ENCODE assay signal across 11 mouse cellular contexts in the genomic region with DNA sequence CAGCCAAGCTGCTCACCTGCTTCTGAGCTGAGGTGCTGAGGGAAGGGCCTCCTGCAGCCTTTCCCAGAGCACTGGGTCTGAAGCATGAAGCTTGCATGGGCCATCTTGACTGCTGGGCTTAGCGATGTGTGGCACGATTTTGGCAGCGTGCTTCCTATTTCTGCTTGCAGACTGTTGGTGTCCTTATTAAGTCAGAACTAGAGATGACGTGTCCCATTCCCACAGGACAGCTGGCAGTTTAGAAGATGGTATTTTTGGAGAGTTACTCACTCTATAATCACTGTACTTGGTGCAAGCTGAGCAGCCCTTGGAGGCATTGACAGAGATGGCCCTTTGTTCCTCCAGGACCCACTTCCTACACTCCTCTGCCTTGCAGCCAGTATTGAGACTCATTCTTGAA.
A peak's percentile ranks its signal among the peaks of the same experiment; 100 is the strongest.
DNase-seq lines count a peak whose midpoint lies in the region; ATAC-seq and TF ChIP-seq lines count a peak whose summit lies in the region.
"Had no signal": no experiment of that assay in that cellular context is flagged by ENCODE, and none has a peak within 500 bp of the region (broad histone marks: within the 10 kb centered on the region; RNA-seq: fewer than 3 reads in every experiment).

No protein-coding gene starts in this region.

- no peak for TF ChIP-seq EP300 in heart, postnatal 0 days (IDR thresholded peaks at IDR 0.05; ENCODE audit: low read depth)

- H3K4me3 ChIP-seq in heart, postnatal 0 days (ENCODE audit: low read depth, low read length): no peak overlapping the region
- no peak overlapping the region for H3K4me3 ChIP-seq in heart, embryonic 10.5 days
- no peak overlapping the region for H3K4me3 ChIP-seq in neural tube, embryonic 15.5 days (replicated peaks)
- H3K4me3 ChIP-seq: forebrain, embryonic 12.5 days; liver, embryonic 13.5 days; neural tube, embryonic 12.5 days had no signal

- DNase-seq in heart, postnatal 0 days (ENCODE audit: low spot score): peak; percentile 18
- no peak for DNase-seq in heart, embryonic 10.5 days (ENCODE audit: low spot score)
- peak; percentile 28 to 47 for DNase-seq in cerebellum, postnatal 36 days
- peak; percentile 35 to 50 for DNase-seq in layer of hippocampus, postnatal 36 days
- DNase-seq in right cerebral cortex, postnatal 36 days (ENCODE audit: low spot score in 2 of 2): peak; percentile 79 to 92
- no peak for DNase-seq in embryo, embryonic 11 days
- DNase-seq in adrenal gland, postnatal 10 days: no peak
- DNase-seq: liver, embryonic 13.5 days had no signal

- H3K27me3 ChIP-seq in heart, postnatal 0 days (ENCODE audit: control insufficient read depth, insufficient read depth, low read length): no peaks in the 10 kb centered on the region
- no peaks in the 10 kb centered on the region for H3K27me3 ChIP-seq in heart, embryonic 10.5 days (ENCODE audit: insufficient read depth, poor library complexity, severe bottlenecking)
- no peaks in the 10 kb centered on the region for H3K27me3 ChIP-seq in neural tube, embryonic 15.5 days (replicated peaks)
- H3K27me3 ChIP-seq: forebrain, embryonic 12.5 days; liver, embryonic 13.5 days; neural tube, embryonic 12.5 days had no signal

- no peaks in the 10 kb centered on the region for H3K4me1 ChIP-seq in heart, postnatal 0 days (ENCODE audit: control insufficient read depth, insufficient read depth)
- no peaks in the 10 kb centered on the region for H3K4me1 ChIP-seq in heart, embryonic 10.5 days
- no peaks in the 10 kb centered on the region for H3K4me1 ChIP-seq in neural tube, embryonic 15.5 days
- H3K4me1 ChIP-seq: forebrain, embryonic 12.5 days; liver, embryonic 13.5 days; neural tube, embryonic 12.5 days had no signal

- peak; percentile 14; the same call in 1 of the 2 replicates for ATAC-seq in heart, postnatal 0 days (ENCODE audit: insufficient read depth, low read depth)
- ATAC-seq in neural tube, embryonic 15.5 days (ENCODE audit: low FRiP score): no peak

- no peak overlapping the region for H3K27ac ChIP-seq in heart, postnatal 0 days (ENCODE audit: low read depth)
- H3K27ac ChIP-seq in heart, embryonic 10.5 days: no peak overlapping the region
- H3K27ac ChIP-seq in neural tube, embryonic 15.5 days (replicated peaks): no peak overlapping the region
- H3K27ac ChIP-seq: forebrain, embryonic 12.5 days; liver, embryonic 13.5 days; neural tube, embryonic 12.5 days had no signal

- no peaks in the 10 kb centered on the region for H3K36me3 ChIP-seq in heart, postnatal 0 days (replicated peaks; ENCODE audit: control insufficient read depth, insufficient read depth, low read length)
- H3K36me3 ChIP-seq in heart, embryonic 10.5 days: no peaks in the 10 kb centered on the region
- no peaks in the 10 kb centered on the region for H3K36me3 ChIP-seq in neural tube, embryonic 15.5 days
- H3K36me3 ChIP-seq: forebrain, embryonic 12.5 days; liver, embryonic 13.5 days; neural tube, embryonic 12.5 days had no signal

- H3K4me2 ChIP-seq in heart, postnatal 0 days (ENCODE audit: low read depth, low read length): no peak overlapping the region
- no peak overlapping the region for H3K4me2 ChIP-seq in neural tube, embryonic 15.5 days
- H3K4me2 ChIP-seq: forebrain, embryonic 12.5 days; liver, embryonic 13.5 days; neural tube, embryonic 12.5 days had no signal

- TF ChIP-seq CTCF in heart, postnatal 0 days (IDR thresholded peaks at IDR 0.05; ENCODE audit: low read depth): no peak

- no peaks in the 10 kb centered on the region for H3K9me3 ChIP-seq in heart, postnatal 0 days (replicated peaks; ENCODE audit: control insufficient read depth, low read length)
- H3K9me3 ChIP-seq in heart, embryonic 10.5 days: no peaks in the 10 kb centered on the region
- H3K9me3 ChIP-seq in neural tube, embryonic 15.5 days (replicated peaks): no peaks in the 10 kb centered on the region
- H3K9me3 ChIP-seq: forebrain, embryonic 12.5 days; liver, embryonic 13.5 days; neural tube, embryonic 12.5 days had no signal

- H3K9ac ChIP-seq in heart, postnatal 0 days (replicated peaks; ENCODE audit: low read depth, low read length): no peak overlapping the region
- no peak overlapping the region for H3K9ac ChIP-seq in neural tube, embryonic 15.5 days (replicated peaks)
- H3K9ac ChIP-seq: forebrain, embryonic 12.5 days; liver, embryonic 13.5 days; neural tube, embryonic 12.5 days had no signal

- WGBS in heart, postnatal 0 days: 66% methylated on average over 4 of the region's 4 CpGs
- WGBS in heart, embryonic 10.5 days: 82% methylated on average over 4 of the region's 4 CpGs
- WGBS in neural tube, embryonic 15.5 days: 88% methylated on average over 4 of the region's 4 CpGs

Comparison
In these comparisons a context has a peak if more than half of its experiments do, and no peak if none do; other contexts are left out.
1. DNase-seq: peak in heart, postnatal 0 days (single experiment), cerebellum, postnatal 36 days (2 of 2), layer of hippocampus, postnatal 36 days (2 of 2) and right cerebral cortex, postnatal 36 days (2 of 2); none in heart, embryonic 10.5 days (single experiment), embryo, embryonic 11 days (single experiment) and adrenal gland, postnatal 10 days (single experiment).